Mouse (Mus musculus) midbrain, postnatal 0 days (tissue): Measurements from ENCODE around the gene Prr14l. TPM values are rescaled to one million over a fixed set of nuclear protein-coding genes. Genes with fewer than 3 reads are reported as not detected.
"Not testable (repeated sequence)": the region's sequence is repeated elsewhere in the genome, so short reads cannot be mapped to it uniquely, and the experiment has no call there.

Experiments used
- ATAC-seq: fragments of 200-750 bp; cut with Nextera tagmentation; 2 replicates; pipeline ENCODE4 v1.8.0; 2017; ENCODE audit warnings: moderate number of reproducible peaks, mild to moderate bottlenecking, moderate TSS enrichment, moderate library complexity; ENCODE audit not compliant: low FRiP score
- DNase-seq: peaks from one replicate; pipeline ENCODE4 v3.0.0-alpha.2; 2015; ENCODE audit warnings: low spot score
- H3K27ac ChIP-seq: fragments of 300-500 bp; sonication (generic); 2 replicates; pipeline ENCODE4 v1.5.1; 2014; ENCODE audit warnings: low read depth, mild to moderate bottlenecking, low read length, mixed read lengths
- H3K27me3 ChIP-seq: fragments of 300-500 bp; sonication (generic); 2 replicates; pipeline ENCODE4 v1.6.1; 2014; ENCODE audit warnings: low read length, control low read depth, mixed read lengths; ENCODE audit not compliant: insufficient read depth
- H3K36me3 ChIP-seq: fragments of 300-500 bp; sonication (generic); 2 replicates; pipeline ENCODE4 v1.6.1; 2014; ENCODE audit warnings: low read length, control low read depth, mixed read lengths; ENCODE audit not compliant: insufficient read depth
- H3K4me1 ChIP-seq: fragments of 300-500 bp; sonication (generic); 2 replicates; pipeline ENCODE4 v1.6.1; 2014; ENCODE audit warnings: mild to moderate bottlenecking, control low read depth, antibody characterized with exemption, low read length, mixed read lengths; ENCODE audit not compliant: insufficient read depth
- H3K4me2 ChIP-seq: fragments of 300-500 bp; sonication (generic); 2 replicates; pipeline ENCODE4 v1.6.1; 2014; ENCODE audit warnings: low read depth, mild to moderate bottlenecking, low read length, mixed read lengths; ENCODE audit not compliant: poor library complexity, severe bottlenecking
- H3K4me3 ChIP-seq: fragments of 300-500 bp; sonication (generic); 2 replicates; pipeline ENCODE4 v1.5.1; 2014; ENCODE audit warnings: low read depth, mild to moderate bottlenecking, low read length, moderate library complexity
- H3K9ac ChIP-seq: fragments of 300-500 bp; sonication (generic); replicated peaks from 2 replicates; pipeline ENCODE4 v1.6.1; 2014; ENCODE audit warnings: mild to moderate bottlenecking, low read length, moderate library complexity, mixed read lengths; ENCODE audit not compliant: poor library complexity, severe bottlenecking
- H3K9me3 ChIP-seq: fragments of 300-500 bp; sonication (generic); 2 replicates; pipeline ENCODE4 v1.6.1; 2016; ENCODE audit warnings: low read length, control low read depth
- CTCF ChIP-seq: IDR thresholded peaks from 2 replicates; pipeline ENCODE4 v1.5.1; 2016; ENCODE audit warnings: antibody characterized with exemption, mild to moderate bottlenecking
- WGBS: fragments of 180-500 bp; shearing (Covaris S2); extraction: QIAGEN DNeasy Blood & Tissue Kit; methylation state at CpG from one replicate; pipeline ENCODE4 v1.1.7; 2014; 5-methylcytosine and 5-hydroxymethylcytosine counted together
- polyA plus RNA-seq: library from polyadenylated mRNA; unstranded; fragments of >200 nt; fragmentation: Nextera tagmentation; extraction: Ambion mirVana; gene quantifications from 2 replicates; pipeline ENCODE4 v1.2.1, GENCODE M21; 2015
- total RNA-seq: library from RNA; depleted of rRNA; stranded (reverse); fragments of >200 nt; gene quantifications from 2 replicates; pipeline ENCODE4 v1.2.3, GENCODE M21; 2014

Gene Prr14l
- total and polyA plus RNA-seq, 2 experiments from 2014 or later = 13.5 to 17.4 TPM

DNA sequence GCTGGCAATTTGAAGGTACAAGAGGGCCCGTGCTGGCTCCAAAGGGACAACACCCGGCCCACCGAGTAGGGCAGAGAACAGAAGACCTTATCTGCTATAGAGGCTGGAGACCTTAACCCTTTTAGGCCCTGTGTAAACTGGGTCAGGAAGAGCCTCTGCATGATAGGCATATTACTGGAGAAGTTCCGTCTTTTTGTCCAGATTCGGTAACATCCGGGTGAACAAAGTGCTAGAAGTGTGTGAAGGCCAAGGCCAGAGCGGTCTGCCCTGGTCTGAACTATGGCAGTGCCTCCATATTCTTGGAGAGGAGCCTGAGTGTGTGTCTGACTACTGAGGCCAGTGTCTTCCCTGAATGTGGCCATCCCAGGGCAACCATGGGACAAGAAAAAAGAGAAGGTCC lies 27.0 kb downstream of the Prr14l start, which contains the start of gene Gm20671:
Gene Gm20671, minus strand, starts transcription at position 101 of the 400 bp plus-strand sequence.
- DNase-seq (no peak), ATAC-seq (no peak)
- no peak for TF ChIP-seq CTCF
- H3K4me3 ChIP-seq = no peak within 1 kb of the TSS
- no peaks in the 10 kb centered on the region for H3K9me3 ChIP-seq
- no peak within 1 kb of the TSS for H3K9ac ChIP-seq
- 93% methylated on average over 7 of the region's 7 CpGs for WGBS
- H3K36me3 ChIP-seq = peaks cover 24% of the 10 kb centered on the region
- H3K4me1 ChIP-seq = no peaks in the 10 kb centered on the region
- H3K27me3 ChIP-seq = no peaks in the 10 kb centered on the region
- H3K4me2 ChIP-seq = no peak within 1 kb of the TSS
- H3K27ac ChIP-seq = no peak within 1 kb of the TSS

DNA sequence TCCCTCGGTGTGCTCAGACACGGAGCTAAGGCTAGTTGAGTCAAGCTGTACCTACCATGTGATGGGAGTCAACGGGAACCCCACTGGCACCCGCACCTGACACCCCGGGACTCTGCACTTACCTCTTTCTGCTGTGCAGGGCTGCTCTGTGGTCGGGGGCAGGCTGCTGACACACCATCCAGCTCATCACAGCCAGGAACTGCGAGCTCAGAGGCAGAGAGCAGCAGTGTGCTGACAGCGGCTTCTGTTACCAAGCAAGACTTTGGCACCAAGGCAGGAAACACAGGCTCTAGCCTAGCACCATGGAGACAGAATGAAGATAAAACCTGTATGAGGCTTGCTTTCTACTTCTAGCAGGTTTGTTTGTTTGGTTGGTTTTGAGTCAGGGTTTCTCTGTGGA lies 33.6 kb downstream of the Prr14l start:
- H3K4me1 ChIP-seq = no peaks in the 10 kb centered on the region
- no peaks in the 10 kb centered on the region for H3K9me3 ChIP-seq
- DNase-seq = no peak
- no peak overlapping the region for H3K4me3 ChIP-seq
- H3K4me2 ChIP-seq = no peak overlapping the region
- WGBS = 94% methylated on average over 8 of the region's 8 CpGs
- no peak overlapping the region for H3K9ac ChIP-seq
- H3K27ac ChIP-seq = no peak overlapping the region
- no peak for ATAC-seq
- H3K27me3 ChIP-seq = no peaks in the 10 kb centered on the region
- TF ChIP-seq CTCF = no peak
- H3K36me3 ChIP-seq = peaks cover 33% of the 10 kb centered on the region

DNA sequence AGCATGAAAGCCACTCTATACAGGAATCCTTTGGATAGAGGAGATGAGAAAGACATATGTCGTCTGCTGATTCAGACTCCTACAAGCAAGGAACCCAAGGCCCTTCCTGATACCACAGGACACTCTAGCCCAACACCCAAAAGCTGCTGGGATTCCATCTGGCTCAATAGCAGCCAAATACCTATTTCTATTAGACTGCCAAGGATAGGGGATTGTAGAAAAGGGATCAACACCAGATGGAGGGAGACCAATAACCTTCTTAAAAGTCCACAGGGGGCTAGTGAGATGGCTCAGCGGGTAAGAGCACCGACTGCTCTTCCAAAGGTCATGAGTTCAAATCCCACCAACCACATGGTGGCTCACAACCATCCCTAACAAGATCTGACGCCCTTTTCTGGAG lies 38.7 kb downstream of the Prr14l start:
- Histone ChIP-seq H3K4me3 (no peak overlapping the region), H3K4me2 (no peak overlapping the region), H3K27me3 (no peaks in the 10 kb centered on the region), H3K9me3 (no peaks in the 10 kb centered on the region), H3K9ac (no peak overlapping the region), H3K27ac (no peak overlapping the region), H3K36me3 (peaks cover 30% of the 10 kb centered on the region), H3K4me1 (no peaks in the 10 kb centered on the region)
- ATAC-seq (no peak), DNase-seq (no peak)
- no peak for TF ChIP-seq CTCF
- 96% methylated on average over 4 of the region's 4 CpGs for WGBS

DNA sequence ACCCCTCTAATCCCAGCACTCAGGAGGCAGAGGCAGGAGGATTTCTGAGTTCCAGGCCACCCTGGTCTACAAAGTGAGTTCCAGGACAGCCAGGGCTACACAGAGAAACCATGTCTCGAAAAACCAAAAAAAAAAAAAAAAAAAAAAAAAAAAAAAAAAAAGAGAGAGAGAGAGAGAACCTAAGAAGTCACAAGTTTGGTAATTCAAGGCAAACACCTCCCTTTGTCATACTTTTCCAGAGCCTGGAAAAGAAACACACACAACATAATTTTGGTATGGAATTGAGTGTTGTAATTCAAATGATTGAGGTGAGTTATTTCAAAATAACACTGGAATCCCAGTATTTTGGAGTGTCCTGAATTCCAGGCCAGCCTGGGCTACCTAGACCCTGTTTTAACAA lies 67.6 kb downstream of the Prr14l start:
- not testable (repeated sequence) for H3K4me1 ChIP-seq, H3K9me3 ChIP-seq, H3K4me2 ChIP-seq, H3K4me3 ChIP-seq, H3K27me3 ChIP-seq, DNase-seq, H3K36me3 ChIP-seq, H3K9ac ChIP-seq, H3K27ac ChIP-seq, ATAC-seq
- WGBS = 73% methylated on average over 1 of the region's 1 CpGs

DNA sequence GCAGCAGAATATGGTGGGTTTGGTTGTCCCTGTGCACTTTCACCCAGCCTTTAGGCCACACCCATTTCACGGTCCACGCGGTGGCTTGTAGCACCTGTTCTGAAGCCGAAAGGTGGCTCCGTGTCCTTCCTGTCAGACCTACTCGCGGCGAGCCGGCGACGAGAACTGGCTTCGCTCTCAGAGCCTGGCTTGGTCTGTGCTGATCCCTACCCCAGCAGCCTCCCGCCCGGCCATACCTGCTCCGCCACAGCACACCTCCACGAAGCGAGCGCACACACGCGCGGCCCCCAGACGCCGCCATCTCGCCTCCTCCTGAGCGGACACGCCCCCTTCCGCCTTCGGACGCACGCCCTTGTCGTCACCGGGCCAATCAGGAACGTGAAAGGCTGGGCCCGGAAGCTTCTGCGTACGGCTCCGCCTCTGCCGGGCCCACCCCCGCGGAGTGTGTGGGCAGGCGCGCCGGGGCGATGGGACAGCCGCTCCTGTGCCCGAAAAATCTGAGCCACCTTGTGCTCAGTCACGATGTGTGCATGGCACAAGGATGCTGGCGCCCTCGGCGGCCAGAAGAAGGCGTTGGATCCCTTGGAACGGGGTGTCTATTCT lies 68.6 kb downstream of the Prr14l start, which contains the start of gene Pisd:
Gene Pisd, minus strand, starts transcription at position 334 of the 603 bp plus-strand sequence.
- TF ChIP-seq CTCF = peak; percentile 72
- ATAC-seq (peak; percentile 100), DNase-seq (peak; percentile 96)
- Histone ChIP-seq H3K9ac (peak within 1 kb of the TSS; percentile 64), H3K4me3 (peak within 1 kb of the TSS; percentile 76), H3K4me2 (peak within 1 kb of the TSS; percentile 63), H3K27me3 (no peaks in the 10 kb centered on the region), H3K27ac (peak within 1 kb of the TSS; percentile 74), H3K4me1 (0 out of 2 replicates have a peak, but pooled peaks cover 2% of the 10 kb centered on the region), H3K36me3 (peaks cover 3% of the 10 kb centered on the region; the same call in 1 of the 2 replicates), H3K9me3 (no peaks in the 10 kb centered on the region)
- under 1% methylated on average over 50 of the region's 52 CpGs for WGBS

DNA sequence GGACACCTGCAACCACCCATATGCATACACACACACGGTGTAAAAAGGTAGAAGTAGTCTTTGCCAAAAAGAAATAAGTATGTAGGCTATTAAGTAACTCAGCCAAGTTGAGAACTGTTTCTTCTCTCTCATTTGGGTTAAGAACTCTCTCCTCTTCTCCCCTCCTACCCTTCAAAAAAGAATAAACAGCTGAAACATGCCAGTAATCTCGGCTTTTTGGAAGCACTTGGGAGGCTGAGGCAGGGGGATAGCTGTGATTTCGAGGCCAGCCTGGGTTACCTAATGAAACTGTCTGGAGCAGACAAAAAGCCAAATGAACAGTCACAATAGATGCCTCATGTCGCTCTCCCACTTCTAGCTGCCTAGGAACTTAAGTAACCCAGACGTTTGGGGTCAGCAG lies 69.3 kb downstream of the Prr14l start:
- Histone ChIP-seq H3K27ac (peak overlapping the region; percentile 43), H3K4me2 (peak overlapping the region; percentile 63), H3K9me3 (no peaks in the 10 kb centered on the region), H3K36me3 (peaks cover 3% of the 10 kb centered on the region; the same call in 1 of the 2 replicates), H3K27me3 (no peaks in the 10 kb centered on the region), H3K4me3 (peak overlapping the region; percentile 76), H3K4me1 (0 out of 2 replicates have a peak, but pooled peaks cover 2% of the 10 kb centered on the region), H3K9ac (peak overlapping the region; percentile 64)
- no peak for TF ChIP-seq CTCF
- DNase-seq (no peak), ATAC-seq (no peak)
- 20% methylated on average over 5 of the region's 5 CpGs for WGBS
